Mouse (Mus musculus): ENCODE results near the gene Nhlh2. TPM values are rescaled to one million over a fixed set of nuclear protein-coding genes. Genes with fewer than 3 reads are reported as not detected.

The Nhlh2 gene
- total and polyA plus RNA-seq, 3 experiments, result not detected

DNA sequence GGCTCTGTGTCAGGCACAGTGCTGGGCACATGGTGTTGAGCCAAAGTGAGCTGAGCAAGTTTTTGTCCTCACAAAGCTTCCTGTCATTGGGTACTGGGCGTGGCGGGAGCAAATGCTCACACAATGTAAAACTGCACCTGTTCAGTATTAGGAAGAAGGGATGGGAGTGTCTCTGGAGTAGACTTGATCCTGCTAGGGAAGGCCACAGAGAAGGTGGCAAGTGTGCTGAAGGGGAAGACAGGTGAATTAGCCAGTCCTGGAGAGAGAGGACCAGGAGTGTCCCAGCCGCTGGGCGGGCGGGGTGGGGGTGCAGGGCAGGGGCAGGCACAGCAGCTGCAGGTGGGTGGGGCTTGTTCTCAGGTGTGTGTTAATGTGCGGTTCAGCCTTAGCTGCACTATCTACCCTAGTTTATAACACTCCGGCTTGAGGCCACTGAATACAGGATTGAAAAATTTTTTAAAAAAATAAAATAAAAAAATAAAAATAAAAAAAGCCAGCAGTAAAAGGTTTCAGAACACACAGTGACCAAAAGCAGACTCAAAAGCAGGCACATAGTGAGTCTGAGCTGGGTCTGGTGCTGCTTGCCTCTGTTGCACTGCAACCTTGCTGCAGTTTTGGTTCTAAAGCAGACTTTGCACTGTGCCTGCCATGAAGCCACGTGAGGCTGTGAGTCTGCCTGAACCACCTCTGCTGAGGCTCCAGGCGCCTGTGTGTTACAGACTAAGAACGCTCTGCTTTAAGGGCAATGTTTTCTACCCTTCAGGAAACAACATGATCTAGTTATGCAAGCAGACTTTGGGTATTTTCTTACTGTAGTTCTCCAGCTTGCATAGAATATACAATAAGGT, 53.6 kb downstream of the Nhlh2 start:
- Histone ChIP-seq H3K79me2 (ENCODE audit: control insufficient read depth, insufficient read depth, low read length, poor library complexity) (no peaks in the 10 kb centered on the region), H3K4me1 (ENCODE audit: control insufficient read depth in 1 of 2, insufficient read depth in 2 of 2, low read length in 2 of 2) (no peaks in the 10 kb centered on the region), H3K4me3 (ENCODE audit: control insufficient read depth in 1 of 2, insufficient read depth in 1 of 2, low read depth in 2 of 2, low read length in 2 of 2) (no peak overlapping the region), H3K36me3 (ENCODE audit: control insufficient read depth in 1 of 2, insufficient read depth in 2 of 2, low read length in 2 of 2) (no peaks in the 10 kb centered on the region), H3K27me3 (ENCODE audit: control insufficient read depth in 1 of 2, insufficient read depth in 2 of 2, low read length in 2 of 2) (no peaks in the 10 kb centered on the region), H3K9ac (ENCODE audit: control insufficient read depth, low read depth, low read length, poor library complexity, severe bottlenecking) (no peak overlapping the region), H3K27ac (ENCODE audit: control insufficient read depth, low read depth, low read length) (no peak overlapping the region), H3K9me3 (replicated peaks; ENCODE audit: insufficient read depth, low read length) (no peaks in the 10 kb centered on the region)
- DNase-seq (ENCODE audit: low read depth, low spot score), result no peak
- TF ChIP-seq ZMIZ1 (IDR thresholded peaks at IDR 0.05; ENCODE audit: low read depth, low read length) (no peak), MAFK (IDR thresholded peaks at IDR 0.05; ENCODE audit: borderline replicate concordance, low read depth, low read length) (no peak), MEF2A (IDR thresholded peaks at IDR 0.05; ENCODE audit: extremely low read depth, insufficient replicate concordance, low read depth, low read length, poor library complexity, severe bottlenecking) (no peak), SIN3A (IDR thresholded peaks at IDR 0.05; ENCODE audit: low read length) (no peak), ZC3H11A (IDR thresholded peaks at IDR 0.05; ENCODE audit: low read depth, low read length) (no peak), RAD21 (IDR thresholded peaks at IDR 0.05; ENCODE audit: low read depth, low read length) (no peak), MAZ (IDR thresholded peaks at IDR 0.05; ENCODE audit: low read depth, low read length) (no peak), GABPA (IDR thresholded peaks at IDR 0.05; ENCODE audit: low read depth, low read length) (no peak), USF2 (IDR thresholded peaks at IDR 0.05; ENCODE audit: borderline replicate concordance in 1 of 2, insufficient read depth in 1 of 2, low read depth in 1 of 2, low read length in 2 of 2) (no peak), CTCF (IDR thresholded peaks at IDR 0.05 in 2 of 3, conservative IDR thresholded peaks at IDR 0.05 in 1 of 3; ENCODE audit: control insufficient read depth in 1 of 3, insufficient read depth in 1 of 3, low read depth in 2 of 3, low read length in 3 of 3, poor library complexity in 1 of 3, severe bottlenecking in 1 of 3) (no peak), USF1 (IDR thresholded peaks at IDR 0.05; ENCODE audit: low read depth, low read length) (no peak), HCFC1 (IDR thresholded peaks at IDR 0.05; ENCODE audit: low read depth, low read length) (no peak), MYB (IDR thresholded peaks at IDR 0.05; ENCODE audit: low read depth, low read length) (no peak), POLR2AphosphoS5 (IDR thresholded peaks at IDR 0.05; ENCODE audit: borderline replicate concordance, low read depth, low read length) (no peak), MYC (IDR thresholded peaks at IDR 0.05; ENCODE audit: low read depth, low read length) (no peak), MAX (IDR thresholded peaks at IDR 0.05; ENCODE audit: low read length) (no peak), EP300 (IDR thresholded peaks at IDR 0.05; ENCODE audit: low read depth in 1 of 2, low read length in 2 of 2) (no peak), NELFE (IDR thresholded peaks at IDR 0.05; ENCODE audit: low read depth, low read length) (no peak), BHLHE40 (IDR thresholded peaks at IDR 0.05; ENCODE audit: borderline replicate concordance, low read depth, low read length) (no peak)

DNA sequence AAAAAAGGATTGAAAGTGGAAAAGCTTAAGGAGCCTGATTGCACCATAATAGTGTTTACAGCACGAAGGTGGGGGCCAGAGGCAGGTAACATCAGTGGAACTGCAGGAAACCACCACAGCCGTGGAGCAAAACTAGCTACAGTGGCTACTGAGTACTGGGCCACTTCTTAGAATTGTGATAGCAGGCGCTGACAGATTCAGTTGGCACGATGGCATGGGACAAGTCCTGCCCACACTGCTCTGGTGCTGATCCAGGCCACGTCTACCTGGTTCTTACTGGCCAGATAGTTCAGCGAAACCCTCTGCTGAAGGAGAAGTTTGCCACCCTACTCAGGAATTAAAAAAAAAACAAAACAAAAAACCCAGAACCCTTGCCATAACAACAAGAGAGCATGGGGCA, 54.7 kb downstream of the Nhlh2 start:
- Histone ChIP-seq H3K27me3 (ENCODE audit: control insufficient read depth in 1 of 2, insufficient read depth in 2 of 2, low read length in 2 of 2) (no peaks in the 10 kb centered on the region), H3K4me3 (ENCODE audit: control insufficient read depth in 1 of 2, insufficient read depth in 1 of 2, low read depth in 2 of 2, low read length in 2 of 2) (no peak overlapping the region), H3K36me3 (ENCODE audit: control insufficient read depth in 1 of 2, insufficient read depth in 2 of 2, low read length in 2 of 2) (no peaks in the 10 kb centered on the region), H3K79me2 (ENCODE audit: control insufficient read depth, insufficient read depth, low read length, poor library complexity) (no peaks in the 10 kb centered on the region), H3K27ac (ENCODE audit: control insufficient read depth, low read depth, low read length) (no peak overlapping the region), H3K9me3 (replicated peaks; ENCODE audit: insufficient read depth, low read length) (no peaks in the 10 kb centered on the region), H3K9ac (ENCODE audit: control insufficient read depth, low read depth, low read length, poor library complexity, severe bottlenecking) (no peak overlapping the region), H3K4me1 (ENCODE audit: control insufficient read depth in 1 of 2, insufficient read depth in 2 of 2, low read length in 2 of 2) (no peaks in the 10 kb centered on the region)
- DNase-seq (ENCODE audit: low read depth, low spot score), result no peak
- no peak for TF ChIP-seq RCOR1 (IDR thresholded peaks at IDR 0.05; ENCODE audit: low read depth, low read length)
- no peak for TF ChIP-seq ZMIZ1 (IDR thresholded peaks at IDR 0.05; ENCODE audit: low read depth, low read length)
- no peak for TF ChIP-seq BHLHE40 (IDR thresholded peaks at IDR 0.05; ENCODE audit: borderline replicate concordance, low read depth, low read length)
- no peak for TF ChIP-seq USF1 (IDR thresholded peaks at IDR 0.05; ENCODE audit: low read depth, low read length)
- TF ChIP-seq NRF1 (IDR thresholded peaks at IDR 0.05; ENCODE audit: insufficient read depth, low read depth, low read length, poor library complexity, severe bottlenecking), result no peak

Data from MEL (cell line).